Mouse (Mus musculus) bone marrow, adult 2 months (tissue): ENCODE results near the gene Smg9. TPM values are rescaled to one million over a fixed set of nuclear protein-coding genes. Genes with fewer than 3 reads are reported as not detected.

Experiments
- H3K27ac ChIP-seq: fragments of 200-500 bp; 2 replicates; pipeline ENCODE4 v1.5.1; 2012; ENCODE audit warnings: low read depth, mild to moderate bottlenecking, control low read depth, inconsistent platforms, low read length; ENCODE audit not compliant: control insufficient read depth, poor library complexity, insufficient read depth
- H3K4me1 ChIP-seq: fragments of 200-500 bp; 2 replicates; pipeline ENCODE4 v1.6.1; 2011; ENCODE audit warnings: low read length; ENCODE audit not compliant: control insufficient read depth, insufficient read depth
- H3K4me3 ChIP-seq: fragments of 200-500 bp; replicated peaks from 2 replicates; pipeline ENCODE3; 2011; ENCODE audit warnings: mild to moderate bottlenecking, low read depth, low read length, control low read depth; ENCODE audit not compliant: control insufficient read depth
- CTCF ChIP-seq: fragments of 200-500 bp; IDR thresholded peaks from 2 replicates; pipeline ENCODE4 v1.5.1; 2011; ENCODE audit warnings: low read length, control low read depth; ENCODE audit not compliant: control insufficient read depth, insufficient read depth
- POLR2A ChIP-seq: fragments of 200-500 bp; IDR thresholded peaks from 2 replicates; pipeline ENCODE4 v1.6.1; 2011; ENCODE audit warnings: low read depth, mild to moderate bottlenecking, control low read depth, low read length, borderline replicate concordance; ENCODE audit not compliant: control insufficient read depth
- WGBS: fragments of 180-500 bp; shearing (Covaris S2); methylation state at CpG from one replicate; pipeline ENCODE4 v1.1.7; 2018; 5-methylcytosine and 5-hydroxymethylcytosine counted together
- polyA plus RNA-seq: library from polyadenylated mRNA; stranded (reverse); fragments of >200 nt; gene quantifications from 2 replicates; pipeline ENCODE4 v1.2.4, GENCODE M21; 2011; ENCODE audit warnings: low replicate concordance; ENCODE audit not compliant: missing spikeins, insufficient read depth, insufficient read length

Smg9 gene
- polyA plus RNA-seq, 1 experiment, result 59.7 TPM

DNA sequence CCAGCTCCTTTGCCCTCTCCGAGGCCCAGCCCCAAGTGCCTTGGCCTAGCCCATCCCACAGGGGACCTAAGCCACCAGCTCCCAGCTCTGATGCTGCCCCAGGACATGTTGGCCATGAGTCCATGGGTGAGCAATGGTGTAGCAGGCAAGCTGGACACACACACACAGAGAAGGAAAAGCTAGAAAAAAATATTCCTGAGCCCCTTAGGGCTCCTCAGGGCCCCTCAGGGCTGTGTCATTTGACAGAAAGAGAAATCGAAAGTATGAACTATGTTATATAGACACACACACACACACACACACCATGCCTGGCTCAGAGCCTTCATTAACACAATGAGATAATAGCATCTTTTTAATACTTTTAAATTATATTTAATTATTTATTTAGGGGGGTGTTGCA lies 19.0 kb upstream of the Smg9 start:
- WGBS, result 63% methylated on average over 2 of the region's 2 CpGs
- no peak for TF ChIP-seq CTCF
- TF ChIP-seq POLR2A, result no peak
- Histone ChIP-seq H3K4me1 (peaks cover 4% of the 10 kb centered on the region; the same call in 1 of the 2 replicates), H3K27ac (peak overlapping the region; percentile 22), H3K4me3 (no peak overlapping the region)

GRCm38 (mm10) chr7:24382730-24383372 lies 16.6 kb upstream of the Smg9 start:
- TF ChIP-seq POLR2A, result no peak
- no peak for TF ChIP-seq CTCF
- WGBS, result 86% methylated on average over 16 of the region's 16 CpGs
- peaks cover 8% of the 10 kb centered on the region for H3K4me1 ChIP-seq

DNA sequence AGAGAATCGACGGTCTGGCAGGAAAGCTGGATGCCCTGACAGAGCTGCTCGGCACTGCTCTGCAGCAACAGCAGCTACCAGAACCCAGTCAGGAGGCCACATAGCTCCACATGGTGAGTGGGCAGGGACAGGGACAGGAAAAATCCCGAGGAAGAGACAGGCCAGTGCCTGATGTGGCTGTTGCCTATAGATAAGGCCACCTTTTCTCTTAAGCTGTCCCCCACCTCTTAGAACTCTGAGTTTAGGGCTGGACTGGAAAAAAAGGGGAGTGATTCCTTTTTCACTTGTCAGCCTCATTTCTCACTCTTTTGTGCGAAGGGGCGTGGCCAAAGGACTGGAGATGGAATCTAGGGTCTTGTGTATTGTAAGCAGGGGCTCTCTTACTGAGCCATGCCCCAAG lies 15.3 kb upstream of the Smg9 start:
- Histone ChIP-seq H3K4me3 (no peak overlapping the region), H3K27ac (no peak overlapping the region; the same call in 1 of the 2 replicates)

More at GRCm38 (mm10) chr7:24382730-24383372, 16.6 kb upstream of the Smg9 start:
- Histone ChIP-seq H3K4me3 (no peak overlapping the region), H3K27ac (no peak overlapping the region)

DNA sequence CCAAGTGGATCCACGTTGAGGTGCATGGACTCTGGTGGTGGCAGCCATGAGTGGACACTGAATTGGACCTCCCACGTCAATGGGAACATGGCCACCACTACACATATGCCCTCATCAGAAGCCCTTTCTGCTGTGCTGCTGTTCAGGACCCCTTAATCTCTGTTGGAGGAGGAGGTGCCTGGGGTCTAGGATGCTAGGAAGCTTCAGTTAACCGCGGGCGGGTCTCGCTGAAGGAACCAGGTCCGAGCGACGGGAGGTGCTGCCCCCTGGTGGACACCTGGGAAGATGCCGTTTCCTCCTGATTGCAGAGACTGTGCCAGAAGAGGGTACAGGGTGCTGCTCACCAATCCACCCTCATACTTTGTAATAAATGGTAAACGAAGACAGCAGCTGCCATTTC lies 14.6 kb upstream of the Smg9 start:
- Histone ChIP-seq H3K27ac (no peak overlapping the region), H3K4me1 (peaks cover 9% of the 10 kb centered on the region)

More for the DNA sequence above, 15.3 kb upstream of the Smg9 start:
- TF ChIP-seq POLR2A, result no peak
- no peak for TF ChIP-seq CTCF
- 66% methylated on average over 6 of the region's 6 CpGs for WGBS
- H3K4me1 ChIP-seq, result peaks cover 7% of the 10 kb centered on the region

DNA sequence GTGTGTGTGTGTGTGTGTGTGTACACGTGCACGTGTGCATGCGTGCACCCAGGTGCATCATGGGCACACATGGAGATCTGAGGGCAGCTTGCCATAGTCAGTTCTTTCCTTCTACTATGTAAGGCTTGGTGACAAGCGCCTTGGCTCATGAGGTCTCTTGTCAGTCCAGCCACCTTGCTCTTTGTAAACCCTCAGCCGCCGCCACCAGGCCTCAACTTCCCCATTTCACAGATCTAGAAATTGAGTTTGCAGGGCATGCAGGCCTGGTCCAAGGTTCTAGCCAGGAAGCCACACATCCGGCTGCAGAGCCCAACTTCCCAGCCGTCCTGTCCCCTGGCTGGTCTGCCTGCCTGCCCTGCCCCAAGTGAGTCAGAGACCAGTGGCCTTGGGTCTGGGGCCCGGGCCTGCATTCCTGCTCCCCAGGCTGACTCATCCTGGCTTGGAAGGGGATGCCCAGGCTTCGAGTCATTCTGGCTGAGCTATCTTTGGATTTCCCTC lies 12.3 kb upstream of the Smg9 start:
- TF ChIP-seq CTCF (no peak), POLR2A (no peak)
- Histone ChIP-seq H3K27ac (peak overlapping the region; percentile 37), H3K4me3 (no peak overlapping the region), H3K4me1 (peaks cover 9% of the 10 kb centered on the region)
- 17% methylated on average over 10 of the region's 10 CpGs for WGBS

More for the DNA sequence above, 14.6 kb upstream of the Smg9 start:
- no peak overlapping the region for H3K4me3 ChIP-seq
- TF ChIP-seq CTCF (peak; percentile 95), POLR2A (no peak)
- WGBS, result 20% methylated on average over 11 of the region's 11 CpGs

GRCm38 (mm10) chr7:24389516-24390187 lies 9.8 kb upstream of the Smg9 start:
- H3K4me1 ChIP-seq, result peaks cover 11% of the 10 kb centered on the region
- 18% methylated on average over 13 of the region's 13 CpGs for WGBS
- no peak overlapping the region for H3K27ac ChIP-seq
- H3K4me3 ChIP-seq, result no peak overlapping the region
- TF ChIP-seq CTCF (no peak), POLR2A (no peak)

DNA sequence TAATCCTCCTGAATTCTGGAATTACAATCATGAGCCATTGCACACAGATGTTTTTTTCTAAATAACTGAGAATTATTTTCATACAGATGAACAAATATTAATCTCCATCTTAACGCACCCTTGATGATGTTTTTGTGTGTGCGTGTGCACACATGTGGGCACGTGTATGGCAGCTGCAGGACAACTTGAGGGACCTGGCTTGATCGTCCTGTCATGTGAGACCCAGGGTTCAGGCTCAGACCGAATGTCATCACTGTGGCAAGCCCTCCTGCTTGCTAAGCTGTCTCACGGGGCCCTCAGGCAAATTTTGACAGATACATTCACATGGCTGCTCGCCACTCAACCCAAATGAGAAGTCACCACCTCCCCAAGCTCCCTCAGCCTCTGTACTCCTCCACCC lies 8.9 kb upstream of the Smg9 start:
- Histone ChIP-seq H3K4me1 (peaks cover 13% of the 10 kb centered on the region), H3K27ac (no peak overlapping the region), H3K4me3 (no peak overlapping the region)
- TF ChIP-seq CTCF (no peak), POLR2A (no peak)
- WGBS, result 63% methylated on average over 7 of the region's 7 CpGs

DNA sequence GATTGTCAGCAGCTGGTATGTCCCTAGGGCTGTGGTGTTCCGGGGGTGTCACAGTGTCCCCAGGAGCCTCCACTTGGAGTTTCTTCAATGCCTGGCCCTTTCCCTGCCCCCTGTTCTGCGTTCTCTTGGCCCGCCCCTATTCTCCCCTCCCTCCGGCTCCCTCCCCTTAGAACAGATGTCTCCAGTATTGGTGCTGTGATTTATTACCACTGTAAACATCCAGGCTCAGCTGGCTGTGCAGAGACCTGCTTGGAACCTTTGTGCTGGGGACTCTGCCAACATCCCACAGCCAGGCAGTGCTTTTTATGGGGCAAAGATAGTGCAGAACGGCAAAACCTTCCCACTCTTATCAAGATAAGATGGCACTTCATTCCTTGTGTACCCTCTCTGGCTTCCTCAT lies 8.3 kb upstream of the Smg9 start:
- 37% methylated on average over 5 of the region's 5 CpGs for WGBS
- Histone ChIP-seq H3K4me1 (peaks cover 14% of the 10 kb centered on the region), H3K27ac (no peak overlapping the region), H3K4me3 (no peak overlapping the region)
- TF ChIP-seq CTCF (no peak), POLR2A (no peak)
